Mouse (Mus musculus): ENCODE data around the gene Ergic1. TPM values are rescaled to one million over a fixed set of nuclear protein-coding genes. Genes with fewer than 3 reads are reported as not detected.

The Ergic1 gene
- polyA plus RNA-seq, 1 experiment: 143 TPM

- Histone ChIP-seq H3K27ac (ENCODE audit: insufficient read depth, low read length) (no peak overlapping the region), H3K4me1 (ENCODE audit: control insufficient read depth, insufficient read depth, low read length) (peaks cover 11% of the 10 kb centered on the region), H3K4me3 (ENCODE audit: insufficient read depth, low read length) (no peak overlapping the region)
- TF ChIP-seq CTCF (IDR thresholded peaks at IDR 0.05; ENCODE audit: extremely low read depth, insufficient read depth, low read length): no peak
- TF ChIP-seq POLR2A (IDR thresholded peaks at IDR 0.05; ENCODE audit: extremely low read depth, insufficient read depth, low read length): no peak
Measured at GRCm38 (mm10) chr17:26592510-26592909, 31.2 kb downstream of the Ergic1 start.

DNA sequence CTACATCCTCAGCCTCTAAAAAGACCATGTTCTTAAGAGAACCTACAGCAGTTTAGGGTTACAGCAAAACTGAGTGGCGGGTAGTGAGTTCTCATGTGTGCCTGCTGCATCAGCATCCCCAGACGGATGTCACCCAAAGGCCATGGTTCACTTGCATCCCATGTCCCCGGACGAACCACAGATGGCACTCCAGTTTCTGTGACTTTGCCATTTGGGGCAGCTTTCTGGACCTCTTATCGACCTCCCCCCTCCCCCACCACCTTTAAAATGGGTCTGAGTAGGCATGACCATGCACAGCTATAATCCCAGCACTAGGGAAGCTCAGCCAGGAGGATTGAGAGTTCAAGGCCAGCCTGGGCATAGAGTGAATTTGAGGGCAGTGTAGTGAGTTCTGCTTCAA, 31.9 kb downstream of the Ergic1 start:
- no peak for TF ChIP-seq POLR2A (IDR thresholded peaks at IDR 0.05; ENCODE audit: extremely low read depth, insufficient read depth, low read length)
- no peak for TF ChIP-seq CTCF (IDR thresholded peaks at IDR 0.05; ENCODE audit: extremely low read depth, insufficient read depth, low read length)
- Histone ChIP-seq H3K27ac (ENCODE audit: insufficient read depth, low read length) (no peak overlapping the region), H3K4me1 (ENCODE audit: control insufficient read depth, insufficient read depth, low read length) (peaks cover 9% of the 10 kb centered on the region), H3K4me3 (ENCODE audit: insufficient read depth, low read length) (no peak overlapping the region)

DNA sequence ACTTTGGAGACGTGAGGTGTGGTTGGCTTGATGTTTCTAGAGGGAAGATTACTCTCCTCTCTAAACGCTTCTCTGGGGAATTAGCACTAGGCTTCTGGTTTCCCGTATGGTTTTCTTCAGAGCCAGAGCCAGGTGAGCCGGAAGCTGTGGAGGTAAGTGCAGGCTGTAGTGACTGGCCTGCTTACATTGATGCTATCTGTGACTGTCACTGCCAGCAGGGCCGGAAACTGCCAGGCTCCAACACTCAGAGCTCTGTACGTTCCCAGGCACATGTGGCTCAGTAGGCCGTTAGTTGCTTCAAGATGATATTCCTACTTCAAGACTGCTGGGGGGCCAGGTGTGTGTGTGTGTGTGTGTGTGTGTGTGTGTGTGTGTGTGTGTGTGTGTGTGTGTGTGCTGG, 32.9 kb downstream of the Ergic1 start:
- Histone ChIP-seq H3K4me3 (ENCODE audit: insufficient read depth, low read length) (no peak overlapping the region), H3K27ac (ENCODE audit: insufficient read depth, low read length) (no peak overlapping the region)
- TF ChIP-seq CTCF (IDR thresholded peaks at IDR 0.05; ENCODE audit: extremely low read depth, insufficient read depth, low read length) (no peak), POLR2A (IDR thresholded peaks at IDR 0.05; ENCODE audit: extremely low read depth, insufficient read depth, low read length) (no peak)

GRCm38 (mm10) chr17:26594958-26595357, 33.7 kb downstream of the Ergic1 start:
- no peak for TF ChIP-seq CTCF (IDR thresholded peaks at IDR 0.05; ENCODE audit: extremely low read depth, insufficient read depth, low read length)
- no peak for TF ChIP-seq POLR2A (IDR thresholded peaks at IDR 0.05; ENCODE audit: extremely low read depth, insufficient read depth, low read length)
- H3K4me3 ChIP-seq (ENCODE audit: insufficient read depth, low read length): no peak overlapping the region
- H3K27ac ChIP-seq (ENCODE audit: insufficient read depth, low read length): peak overlapping the region; percentile 60
- peaks cover 9% of the 10 kb centered on the region for H3K4me1 ChIP-seq (ENCODE audit: control insufficient read depth, insufficient read depth, low read length)

More for the DNA sequence above, 32.9 kb downstream of the Ergic1 start:
- peaks cover 9% of the 10 kb centered on the region for H3K4me1 ChIP-seq (ENCODE audit: control insufficient read depth, insufficient read depth, low read length)

DNA sequence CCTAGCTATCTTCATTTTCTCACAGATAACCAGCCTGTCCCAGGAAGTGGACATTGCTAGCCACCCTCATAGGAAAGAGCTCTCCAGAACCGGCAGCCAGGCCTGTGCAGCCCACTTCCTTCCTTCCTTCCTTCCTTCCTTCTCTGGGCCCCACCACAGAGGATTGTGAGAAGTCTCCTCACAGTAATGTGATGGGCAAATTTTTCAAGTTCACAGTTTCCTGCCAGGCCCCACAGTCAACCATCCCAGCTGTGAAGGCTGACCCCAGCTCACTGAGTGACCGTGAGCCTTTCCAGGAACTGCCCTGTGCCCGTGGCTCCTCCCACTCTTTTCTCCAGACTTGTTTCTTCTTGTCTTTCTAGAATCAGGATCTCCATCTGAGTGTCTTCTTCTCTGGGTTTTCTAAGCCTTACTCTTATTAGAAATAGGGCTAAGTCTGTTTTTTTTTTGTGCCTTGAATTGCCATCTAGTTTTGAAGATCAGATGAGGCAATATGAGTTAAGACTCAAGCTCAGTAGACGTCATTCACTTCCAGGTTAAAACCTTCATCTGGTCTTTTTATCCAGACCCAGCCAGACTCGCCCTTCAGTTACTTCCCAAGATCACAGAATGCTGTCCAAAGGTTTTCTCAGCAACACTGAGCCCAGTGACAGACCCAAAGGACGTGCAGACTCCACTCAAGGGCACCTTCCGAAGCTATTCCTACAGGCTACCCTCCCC, 34.3 kb downstream of the Ergic1 start:
- H3K4me1 ChIP-seq (ENCODE audit: control insufficient read depth, insufficient read depth, low read length): peaks cover 9% of the 10 kb centered on the region
- TF ChIP-seq CTCF (IDR thresholded peaks at IDR 0.05; ENCODE audit: extremely low read depth, insufficient read depth, low read length): no peak
- TF ChIP-seq POLR2A (IDR thresholded peaks at IDR 0.05; ENCODE audit: extremely low read depth, insufficient read depth, low read length): no peak
- H3K27ac ChIP-seq (ENCODE audit: insufficient read depth, low read length): peak overlapping the region; percentile 60
- H3K4me3 ChIP-seq (ENCODE audit: insufficient read depth, low read length): no peak overlapping the region

DNA sequence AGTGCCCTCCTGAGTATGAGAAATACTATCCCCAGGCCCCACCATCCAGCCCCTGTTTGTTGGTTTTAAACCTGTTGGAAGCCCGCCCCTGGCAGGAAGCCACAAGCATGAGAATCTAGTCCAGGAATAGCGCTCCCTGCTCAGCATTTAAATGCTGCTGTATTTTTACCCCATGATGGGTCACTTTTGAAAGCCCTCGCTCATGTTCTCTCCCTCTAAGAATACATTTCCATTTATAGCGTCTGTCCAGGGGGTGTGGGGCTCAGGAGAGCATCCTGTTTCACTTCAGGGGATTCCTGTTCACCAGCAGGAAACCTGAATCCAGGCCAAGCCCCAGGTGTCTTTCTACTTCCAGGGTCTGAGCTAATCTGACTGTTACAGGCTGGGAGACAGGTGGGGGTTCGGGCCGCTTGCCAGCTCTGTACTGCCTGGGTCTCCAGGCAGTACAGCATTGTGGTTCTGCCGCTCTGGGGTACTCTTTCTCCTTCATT, 34.9 kb downstream of the Ergic1 start:
- peaks cover 9% of the 10 kb centered on the region for H3K4me1 ChIP-seq (ENCODE audit: control insufficient read depth, insufficient read depth, low read length)
- no peak for TF ChIP-seq CTCF (IDR thresholded peaks at IDR 0.05; ENCODE audit: extremely low read depth, insufficient read depth, low read length)
- TF ChIP-seq POLR2A (IDR thresholded peaks at IDR 0.05; ENCODE audit: extremely low read depth, insufficient read depth, low read length): no peak
- peak overlapping the region; percentile 60 for H3K27ac ChIP-seq (ENCODE audit: insufficient read depth, low read length)
- no peak overlapping the region for H3K4me3 ChIP-seq (ENCODE audit: insufficient read depth, low read length)

GRCm38 (mm10) chr17:26596856-26597481, 35.7 kb downstream of the Ergic1 start:
- H3K4me3 ChIP-seq (ENCODE audit: insufficient read depth, low read length): no peak overlapping the region
- TF ChIP-seq POLR2A (IDR thresholded peaks at IDR 0.05; ENCODE audit: extremely low read depth, insufficient read depth, low read length) (no peak), CTCF (IDR thresholded peaks at IDR 0.05; ENCODE audit: extremely low read depth, insufficient read depth, low read length) (peak; percentile 32)
- peak overlapping the region; percentile 55 for H3K27ac ChIP-seq (ENCODE audit: insufficient read depth, low read length)
- H3K4me1 ChIP-seq (ENCODE audit: control insufficient read depth, insufficient read depth, low read length): peaks cover 13% of the 10 kb centered on the region

- H3K4me1 ChIP-seq (ENCODE audit: control insufficient read depth, insufficient read depth, low read length): peaks cover 25% of the 10 kb centered on the region
- H3K27ac ChIP-seq (ENCODE audit: insufficient read depth, low read length): no peak overlapping the region
- TF ChIP-seq POLR2A (IDR thresholded peaks at IDR 0.05; ENCODE audit: extremely low read depth, insufficient read depth, low read length): no peak
- no peak for TF ChIP-seq CTCF (IDR thresholded peaks at IDR 0.05; ENCODE audit: extremely low read depth, insufficient read depth, low read length)
- H3K4me3 ChIP-seq (ENCODE audit: insufficient read depth, low read length): no peak overlapping the region
Measured at GRCm38 (mm10) chr17:26598845-26599244, 37.6 kb downstream of the Ergic1 start.

- Histone ChIP-seq H3K4me1 (ENCODE audit: control insufficient read depth, insufficient read depth, low read length) (peaks cover 23% of the 10 kb centered on the region), H3K27ac (ENCODE audit: insufficient read depth, low read length) (no peak overlapping the region), H3K4me3 (ENCODE audit: insufficient read depth, low read length) (no peak overlapping the region)
- TF ChIP-seq CTCF (IDR thresholded peaks at IDR 0.05; ENCODE audit: extremely low read depth, insufficient read depth, low read length): no peak
- TF ChIP-seq POLR2A (IDR thresholded peaks at IDR 0.05; ENCODE audit: extremely low read depth, insufficient read depth, low read length): no peak
Measured at GRCm38 (mm10) chr17:26600913-26601447, 39.7 kb downstream of the Ergic1 start.

Measured in cortical plate, adult 2 months (tissue).